8 mouse cellular contexts compared by ENCODE assay signal in the genomic region with DNA sequence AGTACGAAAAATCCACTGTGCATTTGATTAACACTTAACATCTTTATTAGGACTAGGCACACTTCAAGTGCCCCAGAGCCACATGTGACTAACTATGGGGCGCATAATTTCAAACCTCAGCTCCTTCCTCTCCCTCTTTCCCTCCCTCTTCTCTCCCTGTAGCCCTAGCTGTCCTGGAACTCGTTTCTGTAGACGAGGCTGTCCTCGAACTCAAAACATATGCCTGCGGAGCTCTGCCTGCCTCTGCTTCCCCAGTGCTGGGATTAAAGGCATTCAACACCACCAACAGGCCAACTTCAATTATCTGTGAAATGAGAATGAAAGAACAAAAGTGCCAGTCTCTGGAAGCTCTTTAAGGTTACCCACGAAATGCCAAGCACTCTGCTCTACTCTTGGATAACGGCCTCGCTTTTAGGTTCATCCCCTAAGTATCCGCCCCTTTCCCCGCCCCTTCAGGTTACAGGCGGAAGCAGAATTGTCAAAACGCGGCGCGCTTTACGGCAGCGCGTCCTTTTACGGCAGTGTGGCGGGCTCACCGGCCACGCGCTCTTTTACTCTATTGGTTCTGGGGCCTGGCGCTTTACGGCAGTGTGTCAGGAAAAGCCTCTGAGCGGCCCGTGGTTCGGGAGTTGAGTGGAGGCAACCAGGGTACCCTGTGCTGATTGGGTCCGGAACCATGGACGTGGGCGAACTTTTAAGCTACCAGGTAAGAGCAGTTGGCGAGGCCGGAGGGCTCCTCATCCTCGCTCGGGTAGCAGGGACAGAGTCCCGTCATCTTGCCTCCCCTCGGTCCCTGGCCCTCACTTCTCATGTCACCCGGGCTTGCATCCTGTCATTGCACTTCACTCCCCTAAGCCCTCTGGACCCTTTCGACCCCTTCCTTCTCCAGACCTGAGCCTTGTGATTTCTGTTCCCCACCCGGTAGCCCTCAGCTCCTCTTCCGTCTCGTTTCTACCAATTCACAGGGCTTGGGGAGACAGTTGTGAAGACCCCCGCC. TPM values are rescaled to one million over a fixed set of nuclear protein-coding genes. Genes with fewer than 3 reads are reported as not detected.
DNase-seq lines count a peak whose midpoint lies in the region; ATAC-seq lines count a peak whose summit lies in the region.

A gene (plus strand): TSS at position 548 of the 997 bp plus-strand sequence.

- WGBS in intestine, embryonic 14.5 days, result 13% methylated on average over 44 of the region's 44 CpGs

- peak within 1 kb of the TSS; percentile 79 for H3K4me2 ChIP-seq in intestine, embryonic 14.5 days (ENCODE audit: low read length)

- H3K9me3 ChIP-seq in intestine, embryonic 14.5 days (ENCODE audit: control insufficient read depth, low read length), result no peaks in the 10 kb centered on the region

- no peak within 1 kb of the TSS for H3K27ac ChIP-seq in intestine, embryonic 14.5 days (ENCODE audit: low read depth)

- H3K9ac ChIP-seq in intestine, embryonic 14.5 days (ENCODE audit: low read length), result peak within 1 kb of the TSS; percentile 69

- peak within 1 kb of the TSS; percentile 75 for H3K4me3 ChIP-seq in intestine, embryonic 14.5 days (ENCODE audit: low read depth, low read length)

- peaks cover 4% of the 10 kb centered on the region for H3K4me1 ChIP-seq in intestine, embryonic 14.5 days (replicated peaks; ENCODE audit: control insufficient read depth, insufficient read depth, low read length)

- H3K36me3 ChIP-seq in intestine, embryonic 14.5 days (ENCODE audit: control insufficient read depth, insufficient read depth, low read length), result no peaks in the 10 kb centered on the region

- intact Hi-C loops in left cerebral cortex, postnatal 14 days (cut with DNase I), result no loop called here

- no peaks in the 10 kb centered on the region for H3K27me3 ChIP-seq in intestine, embryonic 14.5 days (replicated peaks; ENCODE audit: control insufficient read depth, insufficient read depth, low read length)

- ATAC-seq in intestine, embryonic 14.5 days (replicated peaks; ENCODE audit: low FRiP score, low TSS enrichment, low read depth), result peak; percentile 92

- peak; percentile 99 to 100 for DNase-seq in adrenal gland, adult 18-20 months (ENCODE audit: low spot score in 2 of 2)
- DNase-seq in embryo, embryonic 11 days, result peak; percentile 99
- peak; percentile 97 for DNase-seq in gastrocnemius, postnatal 25 days
- DNase-seq in intestine, embryonic 14.5 days (ENCODE audit: low spot score), result peak; percentile 100
- peak; percentile 100 for DNase-seq in left cerebral cortex, postnatal 14 days (ENCODE audit: low spot score in 2 of 2)
- DNase-seq in mesoderm, embryonic 11.5 days (ENCODE audit: low read depth, low spot score), result peak; percentile 99
- DNase-seq in right cerebral cortex, postnatal 36 days (ENCODE audit: low spot score in 2 of 2), result peak; percentile 99 to 100
- peak; percentile 98 for DNase-seq in yolk sac, embryonic 10.5 days (ENCODE audit: low spot score)

RNA-seq across cellular contexts. Expression of the gene that starts here (rescaled TPM):
- total RNA-seq in adrenal gland, adult 18-20 months (2021), result 10 to 100 TPM; 17.7 to 18.1 TPM
- 1 to 10 TPM; 6.7 to 7.3 TPM for total RNA-seq in gastrocnemius, postnatal 25 days (2021)
- 50.5 and 57.3 TPM in 2 replicates for polyA plus RNA-seq in intestine, embryonic 14.5 days (2014; fragmentation: Nextera tagmentation; extraction: Ambion mirVana)
- total RNA-seq in left cerebral cortex, postnatal 14 days (2021), result 10 to 100 TPM; 23.7 to 26.1 TPM
